In genomic region chr11:63525956-63526355, GRCm38 (mm10) we compare ENCODE assay signal across 20 mouse cellular contexts.
"Had no signal": no experiment of that assay in that cellular context is flagged by ENCODE, and none has a peak within 500 bp of the region (broad histone marks: within the 10 kb centered on the region; RNA-seq: fewer than 3 reads in every experiment).

No protein-coding gene starts in this region.

- DNase-seq: gastrocnemius, postnatal 14 days; gastrocnemius, postnatal 36 days; heart, postnatal 14 days; heart, postnatal 36 days; kidney, adult 11 months; kidney, adult 2 months; kidney, adult 9 months; kidney, postnatal 36 days; layer of hippocampus, adult 9-11 months; layer of hippocampus, postnatal 36 days had no signal

- H3K4me2 ChIP-seq: heart, embryonic 12.5 days; hindbrain, embryonic 13.5 days; hindbrain, embryonic 15.5 days; kidney, embryonic 15.5 days; limb, embryonic 15.5 days had no signal

- H3K4me3 ChIP-seq: heart, embryonic 10.5 days; heart, embryonic 12.5 days; hindbrain, embryonic 13.5 days; hindbrain, embryonic 15.5 days; kidney, embryonic 15.5 days; limb, embryonic 13.5 days; limb, embryonic 15.5 days had no signal

- H3K36me3 ChIP-seq: heart, embryonic 10.5 days; heart, embryonic 12.5 days; hindbrain, embryonic 13.5 days; hindbrain, embryonic 15.5 days; kidney, embryonic 15.5 days; limb, embryonic 13.5 days; limb, embryonic 15.5 days had no signal

- H3K9ac ChIP-seq: heart, embryonic 12.5 days; hindbrain, embryonic 13.5 days; hindbrain, embryonic 15.5 days; kidney, embryonic 15.5 days; limb, embryonic 13.5 days; limb, embryonic 15.5 days had no signal

- H3K4me1 ChIP-seq: heart, embryonic 10.5 days; heart, embryonic 12.5 days; hindbrain, embryonic 13.5 days; kidney, embryonic 15.5 days had no signal

- H3K9me3 ChIP-seq: heart, embryonic 10.5 days; heart, embryonic 12.5 days; hindbrain, embryonic 13.5 days; hindbrain, embryonic 15.5 days; kidney, embryonic 15.5 days; limb, embryonic 13.5 days; limb, embryonic 15.5 days had no signal

- H3K27ac ChIP-seq: heart, embryonic 10.5 days; hindbrain, embryonic 13.5 days; hindbrain, embryonic 15.5 days; hindbrain, postnatal 0 days; kidney, embryonic 15.5 days; kidney, postnatal 0 days; limb, embryonic 13.5 days; limb, embryonic 15.5 days had no signal

- H3K27me3 ChIP-seq: heart, embryonic 12.5 days; hindbrain, embryonic 13.5 days; hindbrain, embryonic 15.5 days; kidney, embryonic 15.5 days; limb, embryonic 13.5 days; limb, embryonic 15.5 days had no signal

- ATAC-seq: hindbrain, postnatal 0 days; intestine, embryonic 16.5 days had no signal
